Mouse (Mus musculus) brain, embryonic 14.5 days (tissue): ENCODE results near the gene Bach1.

ENCODE experiments used
- CTCF ChIP-seq: fragments of 200-500 bp; IDR thresholded peaks from 2 replicates; pipeline ENCODE4 v1.5.1; 2012; ENCODE audit warnings: inconsistent platforms, mild to moderate bottlenecking, moderate library complexity, borderline replicate concordance; ENCODE audit not compliant: insufficient read depth, insufficient read length; ENCODE audit errors: extremely low read depth
- POLR2A ChIP-seq: fragments of 200-500 bp; IDR thresholded peaks from 2 replicates; pipeline ENCODE4 v1.6.1; 2012; ENCODE audit warnings: mild to moderate bottlenecking, inconsistent platforms, borderline replicate concordance; ENCODE audit not compliant: poor library complexity, insufficient read depth, insufficient read length, severe bottlenecking; ENCODE audit errors: extremely low read depth

GRCm38 (mm10) chr16:87720851-87721409 lies 22.2 kb downstream of the Bach1 start:
- no peak for TF ChIP-seq POLR2A
- no peak for TF ChIP-seq CTCF
